ENCODE assay signal across 21 mouse cellular contexts in genomic region chr9:115361881-115362280, GRCm38 (mm10).
"Had no signal": no experiment of that assay in that cellular context is flagged by ENCODE, and none has a peak within 500 bp of the region (broad histone marks: within the 10 kb centered on the region; RNA-seq: fewer than 3 reads in every experiment).

No protein-coding gene starts in this region.

- H3K27ac ChIP-seq: midbrain, embryonic 10.5 days; midbrain, embryonic 12.5 days; neural tube, embryonic 13.5 days; neural tube, embryonic 15.5 days; stomach, embryonic 15.5 days; stomach, postnatal 0 days had no signal

- H3K27me3 ChIP-seq: midbrain, embryonic 12.5 days; neural tube, embryonic 13.5 days; neural tube, embryonic 15.5 days; stomach, embryonic 15.5 days had no signal

- DNase-seq: lung, adult 18-20 months; lung, embryonic 14.5 days; lung, postnatal 10 days; lung, postnatal 4 days; midbrain, embryonic 14.5 days; retina, postnatal 1 day; right cerebral cortex, adult 18-20 months; right cerebral cortex, postnatal 25 days; right cerebral cortex, postnatal 4 days; spleen, adult 18-20 months; thymus, adult 2 months; thymus, postnatal 25 days; thymus, postnatal 4 days had no signal

- H3K4me1 ChIP-seq: neural tube, embryonic 15.5 days had no signal

- H3K9ac ChIP-seq: lung, embryonic 14.5 days; midbrain, embryonic 12.5 days; neural tube, embryonic 13.5 days; neural tube, embryonic 15.5 days; stomach, embryonic 15.5 days had no signal

- H3K36me3 ChIP-seq: midbrain, embryonic 10.5 days; midbrain, embryonic 12.5 days; neural tube, embryonic 13.5 days; neural tube, embryonic 15.5 days; stomach, embryonic 15.5 days had no signal

- H3K4me3 ChIP-seq: midbrain, embryonic 10.5 days; midbrain, embryonic 12.5 days; myocyte; neural tube, embryonic 13.5 days; neural tube, embryonic 15.5 days; stomach, embryonic 15.5 days had no signal

- H3K9me3 ChIP-seq: neural tube, embryonic 15.5 days; stomach, embryonic 15.5 days had no signal

- ATAC-seq: midbrain, embryonic 16.5 days had no signal
